Mouse (Mus musculus) embryonic fibroblast, embryonic 13.5 days (primary cell): ENCODE measurements around the gene C1qtnf3.

Source experiments
- CTCF ChIP-seq: IDR thresholded peaks from 2 replicates; pipeline ENCODE4 v1.5.1; 2011; ENCODE audit warnings: mild to moderate bottlenecking, control low read depth, low read length, moderate library complexity, borderline replicate concordance; ENCODE audit not compliant: insufficient read depth
- POLR2A ChIP-seq: IDR thresholded peaks from 2 replicates; pipeline ENCODE4 v1.6.1; 2011; ENCODE audit warnings: low read depth, mild to moderate bottlenecking, control low read depth, low read length, moderate library complexity

DNA sequence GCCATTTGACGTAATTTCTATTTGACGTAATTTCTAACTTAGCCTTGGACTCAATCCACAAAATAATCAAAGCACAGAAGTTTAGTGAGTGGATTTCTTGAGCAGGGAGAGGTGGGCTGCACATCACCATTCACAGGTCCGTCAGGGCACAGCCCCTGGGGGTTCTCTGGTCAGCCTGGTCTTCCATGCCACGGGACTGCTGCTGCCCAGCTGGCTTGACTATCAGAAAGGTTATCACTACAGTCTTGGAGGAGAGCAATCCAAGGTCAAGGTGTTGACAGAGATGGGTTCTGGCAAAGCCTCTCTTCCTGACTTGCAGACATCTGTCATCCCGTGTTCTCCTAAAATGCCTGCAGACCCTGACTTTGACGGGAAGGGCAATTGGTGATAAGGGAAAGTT is 52.5 kb downstream of the C1qtnf3 start:
- TF ChIP-seq POLR2A (no peak), CTCF (no peak)
